Mouse (Mus musculus): ENCODE results near the gene Duoxa2. TPM values are rescaled to one million over a fixed set of nuclear protein-coding genes. Genes with fewer than 3 reads are reported as not detected.
"Not testable (repeated sequence)": the region's sequence is repeated elsewhere in the genome, so short reads cannot be mapped to it uniquely, and the experiment has no call there.

Gene Duoxa2
- polyA plus RNA-seq, 1 experiment from 2014 or later = not detected

- H3K9ac ChIP-seq = no peak overlapping the region
- peaks cover 27% of the 10 kb centered on the region for H3K4me1 ChIP-seq (replicated peaks)
- no peak overlapping the region for H3K27ac ChIP-seq (replicated peaks)
- no peaks in the 10 kb centered on the region for H3K9me3 ChIP-seq
- no peak for ATAC-seq (ENCODE audit: low read depth)
- 89% methylated on average over 6 of the region's 6 CpGs for WGBS
- no peaks in the 10 kb centered on the region for H3K27me3 ChIP-seq
- no peak overlapping the region for H3K4me3 ChIP-seq
- H3K4me2 ChIP-seq = no peak overlapping the region
- no peaks in the 10 kb centered on the region for H3K36me3 ChIP-seq
These were observed 46.6 kb downstream of the Duoxa2 start for GRCm38 (mm10) chr2:122345106-122345893.

GRCm38 (mm10) chr2:122346164-122346563 is 47.5 kb downstream of the Duoxa2 start:
- not testable (repeated sequence) for H3K27ac ChIP-seq (replicated peaks); H3K4me3 ChIP-seq; H3K9ac ChIP-seq; H3K4me2 ChIP-seq; H3K36me3 ChIP-seq; ATAC-seq (ENCODE audit: low read depth); H3K27me3 ChIP-seq; H3K9me3 ChIP-seq
- peaks cover 36% of the 10 kb centered on the region for H3K4me1 ChIP-seq (replicated peaks)
- WGBS = 93% methylated on average over 6 of the region's 6 CpGs

- no peak overlapping the region for H3K4me3 ChIP-seq
- no peaks in the 10 kb centered on the region for H3K27me3 ChIP-seq
- 95% methylated on average over 3 of the region's 3 CpGs for WGBS
- no peaks in the 10 kb centered on the region for H3K9me3 ChIP-seq
- peak overlapping the region; percentile 84; the same call in 1 of the 2 replicates for H3K9ac ChIP-seq
- peaks cover 47% of the 10 kb centered on the region for H3K4me1 ChIP-seq (replicated peaks)
- no peaks in the 10 kb centered on the region for H3K36me3 ChIP-seq
- no peak for ATAC-seq (ENCODE audit: low read depth)
- H3K4me2 ChIP-seq = no peak overlapping the region
- peak overlapping the region; percentile 100; the same call in 1 of the 2 replicates for H3K27ac ChIP-seq (replicated peaks)
These were observed 48.6 kb downstream of the Duoxa2 start for GRCm38 (mm10) chr2:122347257-122347656.

- under 1% methylated on average over 60 of the region's 63 CpGs for WGBS
- H3K27me3 ChIP-seq = no peaks in the 10 kb centered on the region
- peaks cover 61% of the 10 kb centered on the region for H3K4me1 ChIP-seq (replicated peaks)
- H3K9me3 ChIP-seq = no peaks in the 10 kb centered on the region
- 0 out of 2 replicates have a peak, but pooled peaks cover 6% of the 10 kb centered on the region for H3K36me3 ChIP-seq
- peak overlapping the region; percentile 50 for H3K4me3 ChIP-seq
- peak overlapping the region; percentile 84 for H3K9ac ChIP-seq
- peak overlapping the region; percentile 100 for H3K27ac ChIP-seq (replicated peaks)
- peak; percentile 79 for ATAC-seq (ENCODE audit: low read depth)
- peak overlapping the region; percentile 63 for H3K4me2 ChIP-seq
These were observed 49.9 kb downstream of the Duoxa2 start for GRCm38 (mm10) chr2:122348531-122349131.

GRCm38 (mm10) chr2:122349136-122349785 is 50.6 kb downstream of the Duoxa2 start:
- peak overlapping the region; percentile 100 for H3K27ac ChIP-seq (replicated peaks)
- 0 out of 2 replicates have a peak, but pooled peaks cover 6% of the 10 kb centered on the region for H3K36me3 ChIP-seq
- WGBS = 7% methylated on average over 14 of the region's 14 CpGs

GRCm38 (mm10) chr2:122351156-122351930 is 52.6 kb downstream of the Duoxa2 start:
- 54% methylated on average over 5 of the region's 5 CpGs for WGBS
- Histone ChIP-seq H3K27ac (replicated peaks) (peak overlapping the region; percentile 94), H3K9me3 (no peaks in the 10 kb centered on the region), H3K4me1 (replicated peaks) (peaks cover 87% of the 10 kb centered on the region), H3K36me3 (peaks cover 18% of the 10 kb centered on the region), H3K9ac (no peak overlapping the region), H3K4me3 (no peak overlapping the region), H3K4me2 (peak overlapping the region; percentile 14; the same call in 1 of the 2 replicates), H3K27me3 (no peaks in the 10 kb centered on the region)
- ATAC-seq (ENCODE audit: low read depth) = peak; percentile 11; the same call in 1 of the 2 replicates

More at GRCm38 (mm10) chr2:122349136-122349785, 50.6 kb downstream of the Duoxa2 start:
- Histone ChIP-seq H3K9ac (peak overlapping the region; percentile 84), H3K4me1 (replicated peaks) (peaks cover 67% of the 10 kb centered on the region), H3K27me3 (no peaks in the 10 kb centered on the region), H3K4me3 (peak overlapping the region; percentile 50), H3K9me3 (no peaks in the 10 kb centered on the region), H3K4me2 (peak overlapping the region; percentile 63)
- ATAC-seq (ENCODE audit: low read depth) = peak; percentile 26

- H3K9me3 ChIP-seq = no peaks in the 10 kb centered on the region
- H3K4me1 ChIP-seq (replicated peaks) = peaks cover 89% of the 10 kb centered on the region
- H3K9ac ChIP-seq = no peak overlapping the region
- H3K27ac ChIP-seq (replicated peaks) = peak overlapping the region; percentile 94
- ATAC-seq (ENCODE audit: low read depth) = peak; percentile 48
- no peak overlapping the region for H3K4me3 ChIP-seq
- H3K27me3 ChIP-seq = no peaks in the 10 kb centered on the region
- H3K36me3 ChIP-seq = peaks cover 24% of the 10 kb centered on the region
- H3K4me2 ChIP-seq = peak overlapping the region; percentile 16; the same call in 1 of the 2 replicates
- 15% methylated on average over 4 of the region's 4 CpGs for WGBS
These were observed 53.2 kb downstream of the Duoxa2 start for GRCm38 (mm10) chr2:122351931-122352329.

Other genes starting within 250 kb of the Duoxa2 start
- 6.4 and 6.8 TPM in 2 replicates for gene Spg11, start 180.5 kb upstream of the Duoxa2 start, polyA plus RNA-seq (2015; fragmentation: Nextera tagmentation; extraction: Ambion mirVana)
- 141 and 142 TPM in 2 replicates for gene B2m, start 151.2 kb upstream of the Duoxa2 start, polyA plus RNA-seq (2015; fragmentation: Nextera tagmentation; extraction: Ambion mirVana)
- not detected in 2 replicates for gene Trim69, start 138.2 kb upstream of the Duoxa2 start, polyA plus RNA-seq (2015; fragmentation: Nextera tagmentation; extraction: Ambion mirVana)
- not detected in 2 replicates for gene Patl2, start 112.7 kb upstream of the Duoxa2 start, polyA plus RNA-seq (2015; fragmentation: Nextera tagmentation; extraction: Ambion mirVana)
- not detected in 2 replicates for gene Terb2, start 112.6 kb upstream of the Duoxa2 start, polyA plus RNA-seq (2015; fragmentation: Nextera tagmentation; extraction: Ambion mirVana)
- gene Sord, start 64.2 kb upstream of the Duoxa2 start, polyA plus RNA-seq (2015; fragmentation: Nextera tagmentation; extraction: Ambion mirVana) = 19.3 and 19.6 TPM in 2 replicates
- not detected in 2 replicates for gene Duox2, start 451 bp upstream of the Duoxa2 start, polyA plus RNA-seq (2015; fragmentation: Nextera tagmentation; extraction: Ambion mirVana)
- 0.29 TPM in 1 of 2 replicates, not detected in the other for gene Duoxa1, start 14.8 kb downstream of the Duoxa2 start, polyA plus RNA-seq (2015; fragmentation: Nextera tagmentation; extraction: Ambion mirVana)
- gene Duox1, start 16.8 kb downstream of the Duoxa2 start, polyA plus RNA-seq (2015; fragmentation: Nextera tagmentation; extraction: Ambion mirVana) = 0.06 and 0.13 TPM in 2 replicates
- 12.7 and 17.2 TPM in 2 replicates for gene Shf, start 70.3 kb downstream of the Duoxa2 start, polyA plus RNA-seq (2015; fragmentation: Nextera tagmentation; extraction: Ambion mirVana)
- 0.11 TPM in 1 of 2 replicates, not detected in the other for gene Slc28a2, start 127.6 kb downstream of the Duoxa2 start, polyA plus RNA-seq (2015; fragmentation: Nextera tagmentation; extraction: Ambion mirVana)
- gene Gm14085, start 186.0 kb downstream of the Duoxa2 start, polyA plus RNA-seq (2015; fragmentation: Nextera tagmentation; extraction: Ambion mirVana) = not detected in 2 replicates